Mouse (Mus musculus): Measurements from ENCODE around the gene Plekhm1. TPM values are rescaled to one million over a fixed set of nuclear protein-coding genes. Genes with fewer than 3 reads are reported as not detected.

The Plekhm1 gene
- polyA plus RNA-seq, 1 experiment from 2014 or later = 12.1 TPM

- no peak for ATAC-seq (ENCODE audit: low FRiP score, low read depth)
- no peaks in the 10 kb centered on the region for H3K4me1 ChIP-seq
- H3K27ac ChIP-seq (replicated peaks) = no peak overlapping the region
- H3K36me3 ChIP-seq = peaks cover 21% of the 10 kb centered on the region
- H3K27me3 ChIP-seq = no peaks in the 10 kb centered on the region
- no peak overlapping the region for H3K9ac ChIP-seq (replicated peaks)
- 84% methylated on average over 7 of the region's 7 CpGs for WGBS
- H3K9me3 ChIP-seq = no peaks in the 10 kb centered on the region
- H3K4me3 ChIP-seq = no peak overlapping the region
- no peak overlapping the region for H3K4me2 ChIP-seq (replicated peaks)
Observed at GRCm38 (mm10) chr11:103387870-103388526, 24.5 kb downstream of the Plekhm1 start.

- Histone ChIP-seq H3K9ac (replicated peaks) (no peak overlapping the region), H3K4me3 (no peak overlapping the region), H3K27ac (replicated peaks) (no peak overlapping the region), H3K36me3 (peaks cover 12% of the 10 kb centered on the region; the same call in 1 of the 2 replicates), H3K9me3 (no peaks in the 10 kb centered on the region), H3K4me2 (replicated peaks) (no peak overlapping the region), H3K4me1 (no peaks in the 10 kb centered on the region), H3K27me3 (no peaks in the 10 kb centered on the region)
- ATAC-seq (ENCODE audit: low FRiP score, low read depth) = no peak
- 88% methylated on average over 9 of the region's 9 CpGs for WGBS
Observed at GRCm38 (mm10) chr11:103386827-103387226, 25.7 kb downstream of the Plekhm1 start.

DNA sequence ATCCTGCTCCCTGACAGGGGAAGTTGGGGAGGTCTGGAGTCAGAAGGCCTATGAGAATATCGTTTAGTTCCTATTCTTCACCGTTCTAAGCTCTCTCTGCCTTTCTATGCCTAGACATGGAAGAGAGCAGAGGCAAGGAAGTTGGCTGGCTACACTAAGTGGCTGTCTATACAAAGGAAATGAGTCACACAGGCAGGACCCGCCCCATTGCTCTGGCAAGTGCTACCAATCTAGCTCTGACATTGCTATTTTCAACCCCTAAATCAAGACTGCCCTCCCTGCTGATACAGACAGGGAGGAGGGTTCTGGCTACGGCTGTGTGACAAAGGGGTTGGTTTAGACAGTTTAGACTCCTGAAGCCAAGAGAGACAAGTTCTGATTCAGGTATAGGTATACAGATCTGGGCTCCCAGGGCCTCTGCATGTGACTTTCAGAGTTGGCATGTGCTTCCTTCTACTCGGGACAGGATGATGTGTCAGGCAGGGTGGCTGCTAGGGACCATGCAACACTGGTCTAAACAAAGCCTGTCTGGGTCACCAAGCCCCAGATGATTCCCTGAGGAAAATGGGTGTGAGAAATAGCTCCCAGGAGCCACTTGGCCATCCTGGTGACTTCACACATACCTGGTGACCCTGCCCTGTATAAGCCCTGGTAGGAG is 30.4 kb downstream of the Plekhm1 start:
- Histone ChIP-seq H3K9me3 (no peaks in the 10 kb centered on the region), H3K36me3 (peaks cover 34% of the 10 kb centered on the region), H3K27ac (replicated peaks) (no peak overlapping the region), H3K9ac (replicated peaks) (no peak overlapping the region), H3K4me1 (no peaks in the 10 kb centered on the region), H3K27me3 (no peaks in the 10 kb centered on the region), H3K4me2 (replicated peaks) (no peak overlapping the region), H3K4me3 (no peak overlapping the region)
- ATAC-seq (ENCODE audit: low FRiP score, low read depth) = no peak
- WGBS = 87% methylated on average over 5 of the region's 5 CpGs

DNA sequence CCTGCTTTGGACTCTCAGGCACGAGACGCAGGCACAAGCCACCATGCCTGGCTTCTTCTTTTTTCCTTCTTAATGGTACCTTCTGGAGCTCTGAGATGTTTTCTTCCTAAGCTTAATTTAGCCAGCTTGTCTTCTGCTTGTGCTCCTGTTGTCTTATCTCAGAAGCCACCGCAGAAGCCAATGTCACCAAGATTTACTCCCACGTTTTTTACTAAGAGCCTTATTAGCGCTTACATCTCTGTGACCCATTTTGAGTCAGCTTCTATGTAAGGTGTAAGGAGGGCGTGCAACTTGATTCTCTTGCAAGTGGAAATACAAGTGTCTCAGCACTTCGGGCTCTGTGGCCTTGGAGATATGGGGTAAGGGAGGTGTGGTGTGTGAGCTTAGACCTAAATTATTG is 31.0 kb downstream of the Plekhm1 start:
- WGBS = 94% methylated on average over 7 of the region's 7 CpGs
- Histone ChIP-seq H3K4me2 (replicated peaks) (no peak overlapping the region), H3K9ac (replicated peaks) (no peak overlapping the region), H3K4me1 (no peaks in the 10 kb centered on the region), H3K27me3 (no peaks in the 10 kb centered on the region), H3K4me3 (no peak overlapping the region), H3K27ac (replicated peaks) (no peak overlapping the region), H3K36me3 (peaks cover 34% of the 10 kb centered on the region), H3K9me3 (no peaks in the 10 kb centered on the region)
- no peak for ATAC-seq (ENCODE audit: low FRiP score, low read depth)

GRCm38 (mm10) chr11:103380460-103380859 is 32.0 kb downstream of the Plekhm1 start:
- Histone ChIP-seq H3K36me3 (peaks cover 37% of the 10 kb centered on the region), H3K27ac (replicated peaks) (no peak overlapping the region), H3K4me1 (no peaks in the 10 kb centered on the region), H3K9me3 (no peaks in the 10 kb centered on the region), H3K9ac (replicated peaks) (no peak overlapping the region), H3K4me2 (replicated peaks) (no peak overlapping the region), H3K4me3 (no peak overlapping the region), H3K27me3 (no peaks in the 10 kb centered on the region)
- WGBS = 95% methylated on average over 5 of the region's 5 CpGs
- no peak for ATAC-seq (ENCODE audit: low FRiP score, low read depth)

GRCm38 (mm10) chr11:103378341-103378740 is 34.1 kb downstream of the Plekhm1 start:
- Histone ChIP-seq H3K27ac (replicated peaks) (no peak overlapping the region), H3K4me2 (replicated peaks) (no peak overlapping the region), H3K4me1 (no peaks in the 10 kb centered on the region), H3K9ac (replicated peaks) (no peak overlapping the region), H3K27me3 (no peaks in the 10 kb centered on the region), H3K9me3 (no peaks in the 10 kb centered on the region), H3K36me3 (peaks cover 53% of the 10 kb centered on the region), H3K4me3 (no peak overlapping the region)
- 95% methylated on average over 6 of the region's 6 CpGs for WGBS
- no peak for ATAC-seq (ENCODE audit: low FRiP score, low read depth)

- Histone ChIP-seq H3K27me3 (no peaks in the 10 kb centered on the region), H3K9ac (replicated peaks) (no peak overlapping the region), H3K9me3 (no peaks in the 10 kb centered on the region), H3K27ac (replicated peaks) (no peak overlapping the region), H3K4me2 (replicated peaks) (no peak overlapping the region), H3K4me1 (no peaks in the 10 kb centered on the region), H3K36me3 (peaks cover 66% of the 10 kb centered on the region), H3K4me3 (no peak overlapping the region)
- 92% methylated on average over 5 of the region's 5 CpGs for WGBS
- no peak for ATAC-seq (ENCODE audit: low FRiP score, low read depth)
Observed at GRCm38 (mm10) chr11:103375772-103376171, 36.7 kb downstream of the Plekhm1 start.

DNA sequence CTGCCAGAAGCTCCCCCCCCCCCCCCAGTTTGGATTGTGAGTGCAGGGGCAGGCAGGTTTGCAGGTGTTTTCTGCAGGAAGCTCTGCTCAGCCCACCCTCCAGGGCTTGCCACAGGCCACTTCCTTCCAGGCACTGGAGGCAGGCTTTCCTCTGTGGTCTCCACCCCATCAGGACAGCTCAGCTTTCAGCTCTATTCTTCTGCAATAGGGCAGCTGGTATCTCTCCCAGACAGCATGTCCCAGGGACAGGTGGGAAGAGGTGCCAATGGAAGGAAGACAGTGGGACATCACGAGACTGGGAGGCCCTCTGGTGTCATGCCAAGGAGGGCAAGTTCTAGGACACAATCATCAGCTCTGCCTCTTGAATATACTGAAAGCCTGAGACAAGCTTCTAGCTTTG is 37.2 kb downstream of the Plekhm1 start:
- H3K9ac ChIP-seq (replicated peaks) = no peak overlapping the region
- 85% methylated on average over 1 of the region's 1 CpGs for WGBS
- no peak for ATAC-seq (ENCODE audit: low FRiP score, low read depth)
- H3K36me3 ChIP-seq = peaks cover 72% of the 10 kb centered on the region
- H3K4me2 ChIP-seq (replicated peaks) = no peak overlapping the region
- H3K27ac ChIP-seq (replicated peaks) = no peak overlapping the region
- H3K27me3 ChIP-seq = no peaks in the 10 kb centered on the region
- H3K4me1 ChIP-seq = no peaks in the 10 kb centered on the region
- no peak overlapping the region for H3K4me3 ChIP-seq
- H3K9me3 ChIP-seq = no peaks in the 10 kb centered on the region

GRCm38 (mm10) chr11:103373922-103374321 is 38.6 kb downstream of the Plekhm1 start:
- Histone ChIP-seq H3K36me3 (peaks cover 68% of the 10 kb centered on the region), H3K4me1 (no peaks in the 10 kb centered on the region), H3K4me2 (replicated peaks) (no peak overlapping the region), H3K27ac (replicated peaks) (no peak overlapping the region), H3K4me3 (no peak overlapping the region), H3K9me3 (no peaks in the 10 kb centered on the region), H3K9ac (replicated peaks) (no peak overlapping the region), H3K27me3 (no peaks in the 10 kb centered on the region)
- 91% methylated on average over 9 of the region's 9 CpGs for WGBS
- ATAC-seq (ENCODE audit: low FRiP score, low read depth) = no peak

- Histone ChIP-seq H3K4me3 (no peak overlapping the region), H3K9ac (replicated peaks) (no peak overlapping the region), H3K4me2 (replicated peaks) (no peak overlapping the region), H3K9me3 (no peaks in the 10 kb centered on the region), H3K36me3 (peaks cover 66% of the 10 kb centered on the region), H3K4me1 (no peaks in the 10 kb centered on the region), H3K27me3 (no peaks in the 10 kb centered on the region), H3K27ac (replicated peaks) (no peak overlapping the region)
- 94% methylated on average over 4 of the region's 4 CpGs for WGBS
- ATAC-seq (ENCODE audit: low FRiP score, low read depth) = no peak
Observed at GRCm38 (mm10) chr11:103372561-103372960, 39.9 kb downstream of the Plekhm1 start.

DNA sequence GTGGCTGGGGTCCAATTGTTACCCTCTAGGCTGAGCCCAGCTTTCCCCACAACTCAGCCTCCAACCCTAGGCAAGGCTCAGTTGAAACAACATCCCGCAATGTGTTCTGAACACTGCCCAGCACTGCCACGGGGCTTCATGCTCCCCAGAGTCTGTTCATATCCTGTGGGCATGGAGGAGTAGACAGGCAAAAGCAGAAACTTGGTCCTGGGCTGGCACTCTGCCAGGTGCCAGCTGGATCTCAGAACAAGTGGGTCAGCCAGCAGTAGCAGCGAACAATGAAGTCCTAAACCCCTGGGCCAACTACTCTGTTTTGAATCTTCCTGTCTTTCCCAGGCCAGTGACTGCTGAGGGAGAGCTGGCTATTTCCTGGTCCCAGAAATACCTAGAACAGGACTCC is 40.4 kb downstream of the Plekhm1 start:
- Histone ChIP-seq H3K27me3 (no peaks in the 10 kb centered on the region), H3K9me3 (no peaks in the 10 kb centered on the region), H3K36me3 (peaks cover 66% of the 10 kb centered on the region), H3K4me3 (no peak overlapping the region), H3K4me2 (replicated peaks) (no peak overlapping the region), H3K9ac (replicated peaks) (no peak overlapping the region), H3K27ac (replicated peaks) (0 out of 2 replicates have a peak overlapping the region, but pooled peaks have one; percentile 7), H3K4me1 (no peaks in the 10 kb centered on the region)
- ATAC-seq (ENCODE audit: low FRiP score, low read depth) = no peak
- 81% methylated on average over 3 of the region's 3 CpGs for WGBS

GRCm38 (mm10) chr11:103371222-103371539 is 41.3 kb downstream of the Plekhm1 start:
- WGBS = 87% methylated on average over 3 of the region's 3 CpGs
- no peak for ATAC-seq (ENCODE audit: low FRiP score, low read depth)

More at GRCm38 (mm10) chr11:103371222-103371539, 41.3 kb downstream of the Plekhm1 start:
- Histone ChIP-seq H3K4me3 (no peak overlapping the region), H3K4me1 (no peaks in the 10 kb centered on the region), H3K9me3 (no peaks in the 10 kb centered on the region), H3K27ac (replicated peaks) (no peak overlapping the region), H3K4me2 (replicated peaks) (no peak overlapping the region), H3K36me3 (peaks cover 64% of the 10 kb centered on the region), H3K27me3 (peaks cover 2% of the 10 kb centered on the region; the same call in 1 of the 2 replicates), H3K9ac (replicated peaks) (no peak overlapping the region)

All from midbrain, embryonic 12.5 days (tissue).